Mouse (Mus musculus) ovary, postnatal 14 days (tissue): ENCODE data around the gene Ager.

Experiments
- DNase-seq: peaks from one replicate; pipeline ENCODE4 v3.0.0; 2022; ENCODE audit warnings: low spot score

Gene Ager

GRCm38 (mm10) chr17:34597566-34598095 is at the start of gene Ager:
Gene Ager (plus strand): TSS chr17:34597862.
- DNase-seq, result no peak

- DNase-seq, result no peak
These were observed 48.5 kb upstream of the Ager start for GRCm38 (mm10) chr17:34549156-34549555.

DNA sequence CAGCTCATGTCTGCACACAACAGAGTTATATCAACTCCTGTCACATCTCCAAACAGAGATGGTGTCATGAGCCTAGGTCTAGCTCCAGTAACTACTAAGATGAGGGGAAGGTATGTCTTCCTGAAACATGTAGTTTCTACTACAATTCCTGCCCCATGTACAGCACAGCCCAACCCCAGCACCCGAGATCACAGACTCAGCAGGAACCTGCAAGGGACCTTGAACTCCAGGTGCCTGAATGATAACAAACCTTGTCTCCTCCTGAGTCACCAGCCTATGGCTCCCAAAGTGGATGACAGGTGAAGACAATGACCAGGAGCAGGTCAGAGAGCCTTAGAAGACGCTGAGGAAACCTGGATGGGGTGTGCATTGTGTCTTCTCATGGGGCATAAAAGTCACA is 47.8 kb upstream of the Ager start:
- DNase-seq, result no peak

DNA sequence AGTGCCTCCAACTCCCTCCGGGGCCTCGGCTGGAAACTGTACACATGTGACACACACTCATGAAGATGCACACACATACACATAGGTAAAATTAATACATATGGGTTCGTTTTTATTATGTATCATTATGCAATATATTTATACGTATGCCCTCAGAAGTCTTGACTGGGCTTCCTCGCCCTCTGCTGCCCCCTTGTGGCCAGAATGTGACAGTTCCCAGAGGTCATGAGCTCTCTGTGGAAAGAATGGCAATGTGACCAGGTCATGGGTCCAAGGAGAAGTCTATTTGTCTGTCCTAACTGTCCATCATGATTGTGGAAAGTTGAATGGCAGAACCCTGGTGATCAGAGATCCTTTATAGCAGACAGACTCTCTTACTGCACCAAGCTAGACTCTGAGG is 42.2 kb upstream of the Ager start:
- peak; percentile 77 for DNase-seq

DNA sequence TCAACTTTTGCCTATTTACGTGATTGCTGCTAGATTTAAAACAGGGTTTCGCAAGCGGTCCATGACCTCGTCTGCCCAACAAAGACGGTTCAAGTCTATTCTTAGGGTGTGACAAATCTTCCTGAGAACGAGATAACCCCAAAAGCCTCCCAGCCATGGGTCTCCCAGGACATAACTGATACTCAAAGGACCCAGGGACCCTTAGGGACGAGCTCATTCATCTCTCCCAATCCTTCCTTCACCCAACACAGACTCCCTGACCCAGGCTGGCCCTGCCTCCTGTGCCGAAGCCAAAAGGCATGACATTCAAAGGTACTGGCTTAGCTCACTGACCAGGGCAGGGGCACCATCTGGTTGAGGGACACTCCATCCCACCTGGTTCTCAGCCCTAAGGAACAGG is 41.3 kb upstream of the Ager start:
- DNase-seq, result no peak

DNA sequence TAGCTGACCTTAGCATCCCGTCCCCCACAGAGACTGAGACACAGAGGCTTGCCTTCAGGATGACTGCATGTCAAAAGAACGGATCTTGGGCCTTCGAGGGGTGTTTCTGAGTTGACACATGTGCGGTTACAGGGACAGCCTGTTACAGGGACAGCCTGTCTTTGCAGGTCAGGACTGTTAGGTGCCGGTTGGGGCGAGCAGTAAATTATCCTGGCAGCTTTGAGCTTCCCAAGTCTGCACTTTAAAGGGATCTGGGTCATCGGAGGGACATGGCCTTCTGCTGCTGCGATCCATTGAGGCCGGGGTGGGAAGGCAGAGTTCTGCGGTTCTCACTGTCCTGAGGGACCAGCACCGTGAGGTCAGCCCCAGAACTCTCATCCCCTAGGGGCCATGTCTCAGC is 40.3 kb upstream of the Ager start:
- DNase-seq, result no peak

- DNase-seq, result no peak
These were observed 38.5 kb upstream of the Ager start for GRCm38 (mm10) chr17:34559116-34559515.

GRCm38 (mm10) chr17:34559895-34560294 is 37.8 kb upstream of the Ager start:
- no peak for DNase-seq

DNA sequence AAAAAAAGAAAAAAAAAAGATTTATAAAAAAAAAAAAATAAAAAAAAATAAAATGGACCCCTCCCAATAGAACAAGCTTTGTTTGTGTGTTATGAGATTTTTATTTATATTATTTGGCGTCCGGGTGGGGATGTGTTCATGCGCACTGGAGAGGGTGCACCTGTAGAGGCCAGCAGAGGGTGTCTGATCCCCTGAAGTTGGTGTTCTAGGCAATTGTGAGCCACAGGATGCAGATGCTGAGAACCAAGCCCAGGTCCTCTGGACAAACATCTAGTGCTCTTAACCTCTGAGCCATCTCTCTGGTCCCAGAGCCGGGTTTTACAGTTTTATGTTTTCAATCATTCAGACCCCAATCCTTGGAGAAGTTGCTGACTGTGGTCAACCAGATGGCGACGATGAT is 37.2 kb upstream of the Ager start:
- DNase-seq, result no peak

GRCm38 (mm10) chr17:34561200-34561599 is 36.5 kb upstream of the Ager start:
- DNase-seq, result no peak

GRCm38 (mm10) chr17:34562595-34562994 is 35.1 kb upstream of the Ager start:
- no peak for DNase-seq

- DNase-seq, result no peak
These were observed 34.3 kb upstream of the Ager start for GRCm38 (mm10) chr17:34563354-34563753.

DNA sequence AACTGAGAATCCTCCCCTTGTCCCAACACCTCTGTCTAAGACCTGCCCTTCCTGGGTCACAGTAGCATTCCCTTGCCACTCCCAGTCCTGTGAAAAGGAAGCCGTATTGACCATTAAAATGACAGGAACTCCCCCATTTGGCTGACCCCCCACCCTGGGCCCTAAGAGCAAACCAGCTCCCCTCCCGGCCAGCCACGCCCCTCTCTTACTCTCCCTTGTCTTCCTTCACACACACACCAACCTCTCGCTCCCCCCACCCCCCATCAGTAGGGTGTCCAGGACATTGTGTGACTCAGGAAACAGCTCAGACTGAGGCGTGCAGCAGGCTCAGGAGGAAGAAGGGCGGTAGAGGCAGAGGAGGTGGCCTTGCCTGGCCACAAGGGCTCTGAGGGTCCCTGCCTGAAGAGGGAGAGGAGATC is 33.6 kb upstream of the Ager start, which contains the start of gene Notch4:
Gene Notch4 (plus strand): TSS at position 266 of the 419 bp plus-strand sequence.
- no peak for DNase-seq

DNA sequence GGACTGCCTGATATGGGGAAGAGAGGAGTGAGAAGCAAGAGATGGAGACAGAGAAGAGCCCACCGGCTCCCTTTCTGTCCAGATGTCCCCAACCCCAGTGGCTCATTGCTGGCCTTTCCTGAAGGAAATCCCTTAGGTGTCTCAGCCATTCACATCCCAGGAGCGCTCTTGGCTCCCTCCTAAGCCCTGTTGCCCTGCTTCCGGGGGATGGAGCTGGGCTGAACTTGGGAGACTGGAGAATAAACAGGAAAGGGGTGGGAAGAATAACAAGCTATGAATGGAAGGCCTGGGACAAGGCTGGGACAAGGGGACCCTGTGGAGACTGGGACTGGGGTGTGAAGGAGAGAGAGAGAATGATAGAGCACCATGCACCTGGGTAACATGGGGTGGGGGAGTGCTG is 32.9 kb upstream of the Ager start:
- DNase-seq, result no peak

GRCm38 (mm10) chr17:34567311-34567710 is 30.4 kb upstream of the Ager start:
- DNase-seq, result no peak

DNA sequence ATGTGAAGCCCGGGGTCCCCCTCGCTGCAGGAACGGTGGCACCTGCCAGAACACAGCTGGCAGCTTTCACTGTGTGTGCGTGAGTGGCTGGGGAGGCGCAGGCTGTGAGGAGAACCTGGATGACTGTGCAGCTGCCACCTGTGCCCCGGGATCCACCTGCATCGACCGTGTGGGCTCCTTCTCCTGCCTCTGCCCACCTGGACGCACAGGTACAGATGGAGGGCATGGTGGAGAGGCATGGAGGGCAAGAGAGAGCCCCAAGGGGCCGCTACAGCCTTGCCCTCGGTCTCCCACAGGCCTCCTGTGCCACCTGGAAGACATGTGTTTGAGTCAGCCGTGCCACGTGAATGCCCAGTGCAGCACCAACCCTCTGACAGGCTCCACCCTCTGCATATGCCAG is 29.2 kb upstream of the Ager start:
- DNase-seq, result no peak

DNA sequence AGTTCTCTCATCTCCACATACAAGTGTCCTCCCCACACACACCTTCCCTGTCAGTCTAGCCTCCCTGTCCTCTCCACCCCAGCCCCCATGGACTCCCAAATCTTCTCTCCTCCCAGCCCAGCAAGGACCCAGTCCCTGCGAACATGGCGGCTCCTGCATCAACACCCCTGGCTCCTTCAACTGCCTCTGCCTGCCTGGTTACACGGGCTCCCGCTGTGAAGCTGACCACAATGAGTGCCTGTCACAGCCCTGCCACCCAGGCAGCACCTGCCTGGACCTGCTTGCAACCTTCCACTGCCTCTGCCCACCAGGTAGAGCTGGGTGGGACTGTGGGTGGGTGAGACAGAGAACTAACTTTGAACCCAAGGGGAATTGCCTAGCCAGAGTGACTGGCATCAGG is 27.7 kb upstream of the Ager start:
- DNase-seq, result no peak

DNA sequence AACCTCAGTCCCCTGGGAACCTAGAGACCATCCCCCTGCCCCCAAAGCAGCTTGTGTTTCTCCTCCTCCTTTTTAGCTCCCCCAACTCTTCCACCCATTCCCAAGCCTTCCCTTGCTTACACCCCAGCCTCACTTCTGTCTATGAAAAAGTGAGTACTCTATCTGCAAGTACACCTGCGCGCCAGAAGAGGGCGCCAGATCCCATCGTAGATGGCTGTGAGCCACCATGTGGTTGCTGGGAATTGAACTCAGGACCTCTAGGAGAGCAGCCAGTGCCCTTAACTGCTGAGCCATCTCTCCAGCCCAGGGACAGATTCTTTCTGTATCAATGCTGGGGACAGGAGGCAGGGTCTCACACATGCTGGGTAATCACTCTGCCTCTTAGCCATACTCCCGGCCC is 25.8 kb upstream of the Ager start:
- DNase-seq, result no peak

DNA sequence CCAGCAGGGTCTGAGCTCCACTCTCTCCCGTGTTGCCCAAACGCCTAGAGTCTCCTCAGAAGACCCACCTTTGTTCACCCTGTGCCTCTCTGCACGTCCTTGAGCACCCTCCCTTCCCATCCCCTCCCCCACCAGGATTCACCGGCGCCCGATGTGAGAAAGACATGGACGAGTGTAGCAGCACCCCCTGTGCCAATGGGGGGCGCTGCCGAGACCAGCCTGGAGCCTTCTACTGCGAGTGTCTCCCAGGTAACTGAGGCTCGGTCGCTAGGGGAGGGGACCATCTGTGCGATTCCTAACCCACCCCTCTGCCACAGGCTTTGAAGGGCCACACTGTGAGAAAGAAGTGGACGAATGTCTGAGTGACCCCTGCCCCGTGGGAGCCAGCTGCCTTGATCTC is 25.3 kb upstream of the Ager start:
- no peak for DNase-seq

GRCm38 (mm10) chr17:34576577-34576976 is 21.1 kb upstream of the Ager start:
- no peak for DNase-seq

- no peak for DNase-seq
These were observed 19.6 kb upstream of the Ager start for GRCm38 (mm10) chr17:34578070-34578469.

GRCm38 (mm10) chr17:34582528-34582927 is 15.1 kb upstream of the Ager start:
- DNase-seq, result no peak

DNA sequence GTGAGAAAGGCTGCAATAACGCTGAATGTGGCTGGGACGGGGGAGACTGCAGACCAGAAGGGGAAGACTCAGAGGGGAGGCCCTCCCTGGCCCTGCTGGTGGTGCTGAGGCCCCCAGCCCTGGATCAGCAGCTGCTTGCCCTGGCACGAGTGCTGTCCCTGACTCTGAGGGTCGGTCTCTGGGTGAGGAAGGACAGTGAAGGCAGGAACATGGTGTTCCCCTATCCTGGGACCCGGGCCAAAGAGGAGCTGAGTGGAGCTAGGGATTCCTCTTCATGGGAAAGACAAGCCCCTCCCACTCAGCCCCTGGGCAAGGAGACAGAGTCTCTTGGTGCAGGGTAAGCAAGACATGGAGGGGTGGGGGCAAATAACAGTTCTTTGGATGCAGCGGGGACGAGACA is 14.3 kb upstream of the Ager start:
- no peak for DNase-seq

GRCm38 (mm10) chr17:34583819-34584218 is 13.8 kb upstream of the Ager start:
- DNase-seq, result no peak

GRCm38 (mm10) chr17:34585121-34585520 is 12.5 kb upstream of the Ager start:
- DNase-seq, result no peak
